Mouse (Mus musculus): Measurements from ENCODE around the gene Gadl1. TPM values are rescaled to one million over a fixed set of nuclear protein-coding genes. Genes with fewer than 3 reads are reported as not detected.

Gene Gadl1
- total and polyA plus RNA-seq, 3 experiments: 0.02 to 0.29 TPM; not detected in 1

DNA sequence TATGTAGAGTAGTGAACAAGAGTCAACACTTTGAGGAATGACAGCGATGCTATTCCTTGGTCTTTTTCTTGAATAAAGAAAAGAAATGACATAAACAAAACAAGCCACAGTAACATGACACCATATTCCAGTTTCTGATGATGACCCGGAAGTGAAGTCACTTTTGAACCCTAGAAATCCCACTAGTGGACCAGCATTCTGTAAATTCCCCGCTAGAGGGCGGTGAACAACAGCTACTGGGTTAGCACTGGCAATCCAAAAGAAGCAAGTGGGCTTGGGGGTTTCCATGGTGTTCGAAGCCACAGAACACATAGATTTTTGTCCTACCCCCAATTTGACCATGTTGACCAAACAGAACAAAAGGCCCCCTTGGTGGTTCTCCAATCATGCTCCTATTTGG is 178.6 kb downstream of the Gadl1 start:
- peak; percentile 63 for DNase-seq

DNA sequence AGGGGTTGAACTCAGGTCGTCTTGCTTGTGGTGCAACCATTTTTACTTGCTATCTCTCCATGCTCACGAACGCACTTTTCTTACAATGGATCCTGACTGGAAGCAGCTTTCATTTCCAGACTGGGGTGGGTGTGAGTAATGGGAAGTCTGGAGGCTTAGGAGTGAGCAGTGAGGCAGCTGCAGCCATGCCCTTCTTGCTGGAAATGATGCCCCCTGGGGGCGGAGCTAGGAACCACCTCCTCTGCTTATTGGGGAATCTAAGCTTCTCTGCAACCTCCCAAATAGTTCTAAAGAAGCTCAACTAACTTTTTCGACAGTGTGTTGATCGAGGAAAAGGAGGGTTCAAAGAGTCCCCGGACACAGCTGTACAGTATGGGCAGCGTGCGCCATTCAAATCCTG is 179.7 kb downstream of the Gadl1 start:
- no peak for DNase-seq

DNA sequence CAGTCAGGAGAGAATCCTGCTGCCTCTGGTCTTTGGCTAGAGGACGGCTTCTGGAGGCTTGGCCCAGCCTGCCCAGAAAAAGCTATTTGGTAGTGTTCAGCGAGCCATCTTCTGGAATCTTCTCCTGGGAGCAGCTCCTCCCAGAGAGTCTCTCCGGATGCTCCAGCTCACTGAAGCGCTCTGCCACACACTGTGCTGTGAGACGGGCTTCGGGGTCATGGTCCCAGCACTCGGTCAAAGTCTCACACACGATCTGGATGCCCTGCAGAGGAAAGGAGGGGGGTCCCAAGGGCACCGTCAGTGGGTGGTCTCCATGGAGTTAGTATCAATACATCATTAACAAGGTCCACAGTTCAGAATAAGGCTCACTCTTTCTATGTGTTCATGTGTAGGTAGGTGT is 181.0 kb downstream of the Gadl1 start:
- no peak for DNase-seq

GRCm38 (mm10) chr9:116091101-116091841 is 182.0 kb downstream of the Gadl1 start:
- peak; percentile 36 for DNase-seq

- peak; percentile 86 for DNase-seq
Observed at GRCm38 (mm10) chr9:116091921-116092320, 182.7 kb downstream of the Gadl1 start.

GRCm38 (mm10) chr9:116098724-116099595 is 189.7 kb downstream of the Gadl1 start:
- DNase-seq: peak; percentile 43

DNA sequence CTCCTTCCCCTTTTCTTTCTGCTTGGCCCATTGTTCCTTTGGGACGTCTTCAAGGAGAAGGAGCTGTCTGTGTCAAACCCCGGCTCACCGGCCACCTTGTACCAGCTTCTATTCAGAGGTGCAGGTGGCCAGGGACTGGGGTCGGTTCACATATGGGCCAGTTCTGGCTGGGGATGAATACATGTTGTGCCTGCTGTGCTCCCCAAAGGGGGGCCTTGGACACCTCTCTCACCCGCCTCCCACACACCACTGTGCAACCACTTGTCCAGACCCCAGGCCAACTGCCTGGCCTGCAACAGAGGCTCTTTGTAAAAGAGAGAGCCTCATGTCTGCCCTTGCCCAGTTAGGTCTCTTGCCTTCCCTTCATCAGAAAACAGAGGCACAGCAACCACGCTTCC is 190.3 kb downstream of the Gadl1 start:
- DNase-seq: no peak

- DNase-seq: no peak
Observed at GRCm38 (mm10) chr9:116100015-116100414, 190.8 kb downstream of the Gadl1 start.

DNA sequence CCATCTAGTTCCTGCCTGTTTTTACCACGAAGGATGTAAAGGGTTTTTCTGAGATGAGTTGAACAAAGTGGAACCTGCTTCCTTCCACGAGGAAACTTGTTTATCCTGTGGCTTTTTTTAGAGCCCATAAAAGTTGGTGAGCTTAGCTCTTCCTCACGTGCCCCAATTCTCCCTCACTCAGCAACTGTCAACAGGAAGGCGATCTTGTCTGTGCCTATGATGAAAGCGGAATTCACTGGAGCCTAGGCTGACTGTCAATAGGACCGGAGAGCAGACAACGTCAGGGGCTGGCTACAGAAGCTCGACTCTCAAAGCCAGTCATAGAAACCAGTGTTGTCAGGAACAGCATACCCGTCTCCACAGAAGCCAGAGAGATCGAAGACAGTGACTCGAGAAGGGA is 192.6 kb downstream of the Gadl1 start:
- no peak for DNase-seq

DNA sequence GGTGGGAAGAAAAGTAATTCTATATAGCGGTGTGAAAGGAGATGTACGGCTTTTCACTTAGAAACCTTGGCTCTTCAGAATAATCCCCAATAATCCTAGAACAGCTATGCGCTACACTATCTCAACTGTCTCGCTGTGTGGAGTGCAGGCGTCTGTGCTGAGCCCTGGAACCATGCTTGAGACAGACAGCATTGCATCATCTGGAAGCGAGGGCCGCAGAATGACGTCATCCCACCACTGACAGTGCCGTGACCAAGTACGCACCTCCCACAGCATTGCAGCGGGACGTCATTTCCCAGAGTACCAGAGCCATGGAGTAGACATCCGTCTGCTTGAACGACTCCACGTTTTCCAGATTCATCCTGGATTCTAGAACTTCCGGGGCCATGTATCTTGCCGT is 195.5 kb downstream of the Gadl1 start:
- DNase-seq: no peak

- no peak for DNase-seq
Observed at GRCm38 (mm10) chr9:116108729-116109128, 199.5 kb downstream of the Gadl1 start.

DNA sequence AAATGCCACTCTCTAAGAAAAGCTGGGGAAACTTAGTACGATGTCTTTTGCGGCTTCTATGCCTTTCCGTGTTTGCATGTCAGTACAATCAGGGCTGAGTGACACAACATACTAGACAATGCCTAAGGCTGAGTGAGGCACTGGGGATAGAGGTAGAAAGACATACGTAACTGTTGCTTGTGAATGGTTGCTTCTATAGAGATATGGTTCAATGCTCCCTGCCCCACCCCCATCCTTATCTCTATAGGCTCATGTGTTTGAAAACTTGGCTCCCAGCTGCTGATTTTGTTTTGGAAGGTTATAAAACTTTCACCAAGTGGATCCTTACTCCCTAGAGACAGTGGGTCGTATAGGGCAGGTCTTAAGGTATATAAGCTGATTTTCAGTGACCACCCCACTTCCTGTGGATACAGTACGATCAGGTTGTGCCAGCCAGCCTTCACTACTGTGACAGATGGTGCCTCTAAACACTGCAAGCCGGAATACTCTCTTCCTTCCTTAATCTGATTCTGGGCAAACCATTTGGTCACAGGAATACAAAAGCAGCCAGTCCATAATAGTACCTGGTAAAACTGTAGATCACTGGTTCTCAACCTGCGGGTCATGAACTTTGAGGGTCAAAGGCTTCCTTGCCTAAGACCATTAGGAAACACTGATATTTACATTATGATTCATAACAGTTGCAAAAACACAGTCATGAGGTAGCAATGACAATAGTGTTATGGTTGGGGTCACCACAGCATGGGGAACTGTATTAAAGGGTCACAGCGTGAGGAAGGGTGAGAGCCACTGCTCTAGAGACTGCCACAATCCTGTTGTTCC is 202.1 kb downstream of the Gadl1 start:
- no peak for DNase-seq

GRCm38 (mm10) chr9:116114339-116114738 is 205.1 kb downstream of the Gadl1 start:
- peak; percentile 55 for DNase-seq

DNA sequence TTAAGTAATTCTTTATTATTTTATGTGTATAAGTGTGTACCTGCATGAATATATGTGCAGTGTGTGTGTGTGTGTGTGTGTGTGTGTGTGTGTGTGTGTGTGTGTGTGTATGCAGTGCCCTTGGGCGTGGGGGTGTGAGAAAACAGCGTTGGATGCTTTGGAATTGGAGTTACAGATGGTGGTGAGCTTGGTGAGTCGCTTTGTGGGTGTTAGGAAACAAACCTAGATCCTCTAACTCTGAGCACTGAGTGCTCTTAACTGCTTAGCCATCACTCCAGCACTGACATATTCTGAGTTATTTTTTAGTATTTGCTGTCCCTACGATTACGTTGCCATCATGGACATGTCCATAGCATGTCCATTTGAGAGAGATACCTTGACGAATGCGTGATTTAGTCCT is 206.6 kb downstream of the Gadl1 start:
- DNase-seq: no peak

- no peak for DNase-seq
Observed at GRCm38 (mm10) chr9:116118332-116118872, 209.1 kb downstream of the Gadl1 start.

GRCm38 (mm10) chr9:116119990-116120389 is 210.7 kb downstream of the Gadl1 start:
- no peak for DNase-seq

- no peak for DNase-seq
Observed at GRCm38 (mm10) chr9:116121472-116121871, 212.2 kb downstream of the Gadl1 start.

GRCm38 (mm10) chr9:116122544-116122943 is 213.3 kb downstream of the Gadl1 start:
- DNase-seq: peak; percentile 20

GRCm38 (mm10) chr9:116122969-116123589 is 213.8 kb downstream of the Gadl1 start:
- DNase-seq: no peak
